Mouse (Mus musculus) fat pad, adult 2 months (tissue): ENCODE measurements at regions not wholly inside any gene's neighbourhood (a gene's known extent, or its start where the extent isn't known, plus 50 kb on each side); places are given as distances from the start of the nearest gene placed in this dataset.

Source experiments
- DNase-seq: peaks from one replicate; pipeline ENCODE4 v3.0.0-alpha.2; 2011; ENCODE audit warnings: low read depth, low spot score; ENCODE audit errors: extremely low read depth

DNA sequence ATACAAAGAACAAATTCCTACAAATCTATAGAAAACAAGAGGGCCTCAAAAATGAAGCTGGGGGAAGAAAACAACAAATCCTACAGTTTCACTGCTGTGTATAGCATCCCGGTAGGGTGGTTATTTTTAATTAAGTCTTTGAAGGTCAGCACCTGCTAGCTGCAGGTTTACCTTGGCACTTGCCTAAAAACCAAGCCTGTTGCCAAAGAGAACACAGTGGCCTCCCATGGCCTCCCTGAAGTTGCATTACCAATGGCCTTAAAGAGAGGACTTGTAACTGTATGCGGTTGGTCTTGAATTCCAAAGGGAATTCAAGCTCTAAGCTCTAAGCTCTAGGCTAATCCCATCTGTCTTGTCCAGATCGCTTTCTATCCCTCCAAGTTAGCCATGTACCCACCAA is 169.7 kb upstream of the Ankrd55 start:
- DNase-seq, result peak; percentile 86

DNA sequence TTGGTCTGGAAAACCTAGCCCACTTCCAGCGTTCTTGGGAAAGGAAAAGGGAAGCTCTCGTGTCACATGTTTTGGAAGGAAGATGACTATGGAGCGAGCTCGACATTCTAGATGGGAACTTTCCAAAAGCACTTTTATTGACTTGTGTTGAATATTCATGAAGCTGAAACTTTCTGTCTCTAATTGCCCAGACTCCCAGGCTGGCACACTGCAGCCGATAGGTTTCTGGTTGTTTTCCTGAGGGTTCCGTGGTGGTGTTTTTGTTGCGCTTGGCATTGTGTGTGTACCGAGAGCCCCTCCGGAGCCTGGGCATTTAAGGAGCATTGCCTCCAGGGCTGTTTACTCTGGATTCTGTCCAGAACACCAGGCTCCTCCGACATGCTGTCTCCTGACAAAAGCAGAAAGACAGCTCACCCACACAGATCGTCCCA is 168.6 kb upstream of the Ankrd55 start:
- peak; percentile 88 for DNase-seq

GRCm38 (mm10) chr13:112120346-112120745 is 167.9 kb upstream of the Ankrd55 start:
- no peak for DNase-seq

DNA sequence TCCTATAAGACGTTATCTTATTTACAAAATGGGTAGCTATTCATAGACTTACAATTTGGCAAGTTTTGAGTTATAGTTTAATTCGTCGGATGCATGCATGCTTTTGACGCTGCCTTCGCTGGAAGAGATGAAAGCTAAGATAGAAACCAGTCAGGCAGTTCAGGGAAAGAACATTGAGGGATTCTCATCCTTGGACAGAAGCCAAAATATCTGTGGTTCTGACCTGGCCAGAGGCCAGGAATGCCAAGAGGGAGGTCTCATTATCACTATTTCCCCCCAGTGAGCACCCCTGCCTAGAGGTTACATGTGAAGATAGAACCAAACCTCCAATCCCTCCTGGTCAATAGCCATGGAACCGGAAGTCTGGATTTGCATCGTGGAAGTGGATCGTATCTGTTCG is 167.1 kb upstream of the Ankrd55 start:
- DNase-seq, result no peak

GRCm38 (mm10) chr13:112122842-112123373 is 165.3 kb upstream of the Ankrd55 start:
- DNase-seq, result no peak

DNA sequence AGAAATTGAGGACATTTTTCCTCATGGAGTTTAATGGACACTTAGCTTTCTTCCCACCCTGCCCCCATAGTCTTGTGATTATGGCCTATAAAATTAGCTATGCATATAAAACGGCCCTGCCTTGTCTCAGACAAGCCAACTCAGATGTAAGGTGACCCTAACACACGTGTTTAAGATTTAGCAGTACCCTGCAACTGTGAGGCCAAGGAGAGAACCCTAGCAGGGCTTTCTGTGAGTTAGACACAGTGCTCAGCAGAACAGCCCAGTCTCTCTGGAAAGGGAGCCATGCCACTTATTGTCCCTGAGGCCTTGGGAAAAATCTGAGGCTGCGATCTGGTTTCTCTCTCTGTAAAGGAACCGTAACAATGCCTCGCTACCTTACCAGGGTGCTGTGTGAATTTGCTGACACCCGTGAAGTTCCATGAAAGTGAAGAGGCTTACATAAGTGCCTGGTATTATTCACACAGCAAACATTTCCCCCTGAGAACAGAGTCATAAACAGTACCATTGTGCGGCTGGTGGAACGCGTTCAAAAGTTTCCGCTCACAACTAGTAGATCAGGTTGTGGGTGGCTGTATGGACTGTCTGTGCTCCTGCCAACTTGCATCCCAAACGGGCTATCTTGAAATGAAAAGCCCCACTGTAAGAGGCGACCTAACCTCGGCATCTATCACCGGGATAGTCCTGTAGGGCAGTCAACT is 162.3 kb upstream of the Ankrd55 start:
- DNase-seq, result no peak

DNA sequence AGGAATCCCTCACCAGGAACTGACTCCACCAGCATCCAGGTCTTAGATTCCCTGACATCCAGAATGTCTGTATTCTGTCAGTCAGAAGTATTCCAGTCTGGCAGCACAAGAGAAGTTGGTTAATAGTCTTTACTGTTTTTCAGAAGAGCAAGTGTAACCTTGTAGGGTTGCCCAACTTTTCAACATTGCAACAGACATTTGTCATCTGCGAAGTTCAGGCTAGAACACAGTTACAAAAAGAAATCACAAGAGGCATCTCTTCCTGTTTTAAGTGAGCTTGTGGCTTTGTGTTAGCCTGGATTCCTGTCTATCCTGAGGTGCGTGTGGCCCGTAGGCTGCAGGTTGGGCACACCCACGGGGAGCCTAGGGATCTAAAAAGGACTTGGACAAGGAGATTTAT is 158.0 kb upstream of the Ankrd55 start:
- DNase-seq, result no peak

- no peak for DNase-seq
Measured at GRCm38 (mm10) chr13:112130774-112131173, 157.5 kb upstream of the Ankrd55 start.

- DNase-seq, result no peak
Measured at GRCm38 (mm10) chr13:112131191-112131590, 157.1 kb upstream of the Ankrd55 start.

- no peak for DNase-seq
Measured at GRCm38 (mm10) chr13:112133736-112134135, 154.5 kb upstream of the Ankrd55 start.

DNA sequence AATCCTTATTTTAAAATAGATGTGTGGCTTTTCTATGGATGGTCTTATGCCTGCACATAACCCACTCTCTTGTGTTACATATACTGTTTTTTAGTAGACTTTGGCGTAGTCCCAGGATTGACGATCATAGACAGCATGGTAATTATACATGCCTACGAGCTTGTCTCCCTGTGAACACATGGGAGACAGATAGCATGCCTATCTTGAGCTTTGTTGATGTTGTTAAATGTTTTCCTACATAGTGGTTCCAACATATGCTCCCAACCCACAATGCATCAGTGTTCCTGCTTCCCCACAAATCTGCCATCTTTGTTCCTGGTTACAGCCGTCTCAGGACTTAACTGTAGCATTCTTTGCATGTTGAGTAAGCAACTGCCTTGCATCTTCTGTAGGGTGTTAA is 153.6 kb upstream of the Ankrd55 start:
- DNase-seq, result no peak

GRCm38 (mm10) chr13:112135777-112136176 is 152.5 kb upstream of the Ankrd55 start:
- DNase-seq, result no peak

DNA sequence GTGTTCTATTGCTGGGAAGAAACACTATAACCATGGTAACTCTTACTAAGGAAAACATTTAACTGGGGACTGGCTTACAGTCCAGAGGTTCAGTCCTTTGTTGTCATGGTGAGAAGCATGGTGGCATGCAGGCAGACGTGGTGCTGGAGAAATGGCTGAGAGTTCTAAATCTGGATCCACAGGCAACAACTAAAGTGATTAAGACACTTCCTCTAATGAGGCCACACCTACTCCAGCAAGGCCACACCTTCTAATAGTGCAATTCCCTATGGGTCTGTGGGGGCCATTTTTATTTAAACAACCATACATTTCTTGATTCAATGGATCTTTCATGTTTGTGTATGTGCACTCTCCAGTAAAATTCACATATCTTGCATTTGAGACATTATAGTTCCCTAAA is 151.4 kb upstream of the Ankrd55 start:
- no peak for DNase-seq

GRCm38 (mm10) chr13:112140871-112141270 is 147.4 kb upstream of the Ankrd55 start:
- no peak for DNase-seq

DNA sequence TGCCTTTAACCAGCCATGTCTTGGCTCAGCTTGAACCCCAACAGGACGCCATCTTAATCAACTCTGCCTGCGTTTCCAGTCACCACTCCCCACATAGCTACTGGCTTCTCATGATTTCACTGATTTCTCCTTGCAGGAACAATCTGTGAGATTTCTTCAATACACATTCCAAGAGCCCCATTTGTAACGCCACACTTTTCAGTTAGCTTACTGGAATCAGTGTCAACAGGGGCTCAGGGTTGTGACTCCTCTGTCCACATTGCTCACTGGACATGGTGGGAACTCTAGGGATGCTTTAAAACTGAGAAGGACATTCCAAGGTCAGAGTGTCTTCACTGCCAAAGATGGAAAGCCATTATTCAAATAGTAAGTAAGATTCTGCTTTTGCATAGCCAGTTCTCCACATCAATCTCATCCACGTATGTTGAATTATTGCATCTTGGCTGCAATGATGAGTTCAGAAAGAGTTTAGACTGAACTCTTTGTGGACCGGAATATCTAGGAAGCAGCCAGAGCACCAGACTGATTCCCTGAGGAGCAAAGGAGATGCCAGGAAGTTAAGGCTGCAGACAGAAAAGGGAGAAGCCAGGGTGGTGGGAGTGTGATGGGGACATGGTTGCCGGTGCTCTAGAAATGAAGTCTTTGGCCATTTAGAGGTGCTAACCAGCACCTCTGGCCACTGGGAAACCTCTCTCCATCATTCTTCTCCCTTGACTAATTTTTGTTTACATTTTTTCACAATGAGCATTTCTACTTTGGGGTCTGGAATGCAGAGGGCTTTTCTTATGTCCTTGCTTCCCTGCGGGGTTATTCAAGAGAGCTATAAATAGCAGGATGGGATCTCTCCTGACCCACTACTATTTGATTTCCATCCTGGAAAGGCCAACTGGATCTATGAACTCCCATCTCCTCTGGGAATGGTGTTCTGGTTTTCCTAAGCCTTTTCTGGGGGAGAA is 143.6 kb upstream of the Ankrd55 start:
- no peak for DNase-seq

DNA sequence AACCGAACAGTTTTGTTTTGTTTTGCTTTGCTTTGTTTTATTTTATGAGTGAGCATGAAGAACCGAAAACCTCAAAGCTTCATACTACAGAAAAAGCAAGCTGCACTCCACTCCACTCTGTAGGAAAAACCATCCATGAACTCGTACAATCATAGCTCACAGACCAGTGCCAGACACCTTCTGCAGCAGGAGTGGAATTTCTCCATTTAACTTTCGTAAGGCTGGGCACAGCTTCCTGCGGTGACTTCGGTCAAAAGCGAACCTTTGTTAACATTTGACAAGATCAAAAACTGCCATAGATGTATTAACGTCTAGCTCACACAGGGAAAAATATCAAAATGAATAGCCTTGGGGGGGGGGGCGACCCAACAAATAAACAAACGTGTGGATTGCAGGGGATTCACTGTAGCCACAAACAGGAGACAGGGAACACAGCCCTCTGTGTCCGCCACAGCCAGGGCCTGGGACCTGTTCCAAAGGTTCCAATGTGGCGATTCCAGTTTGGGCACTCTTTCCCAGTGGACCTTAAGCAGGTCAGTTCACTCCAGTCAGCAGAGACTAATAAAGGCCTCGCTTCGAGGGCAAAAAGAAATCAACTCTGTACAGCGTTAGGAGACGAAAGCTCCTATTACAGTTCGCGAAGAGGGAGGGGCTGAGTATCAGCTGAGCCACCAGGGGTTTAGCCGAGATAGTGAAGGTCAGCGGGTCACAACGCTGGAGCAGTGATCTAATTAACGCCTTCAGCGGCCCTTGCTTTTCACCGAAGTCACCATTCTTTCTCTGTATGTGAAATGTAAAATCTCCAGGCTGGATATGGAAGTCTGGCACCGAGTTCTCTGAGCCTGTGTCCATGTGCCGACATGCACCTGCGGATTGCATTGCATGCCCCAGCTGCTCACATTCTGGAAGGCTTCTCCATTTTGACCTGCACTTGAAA is 135.4 kb upstream of the Ankrd55 start:
- DNase-seq, result peak; percentile 47

DNA sequence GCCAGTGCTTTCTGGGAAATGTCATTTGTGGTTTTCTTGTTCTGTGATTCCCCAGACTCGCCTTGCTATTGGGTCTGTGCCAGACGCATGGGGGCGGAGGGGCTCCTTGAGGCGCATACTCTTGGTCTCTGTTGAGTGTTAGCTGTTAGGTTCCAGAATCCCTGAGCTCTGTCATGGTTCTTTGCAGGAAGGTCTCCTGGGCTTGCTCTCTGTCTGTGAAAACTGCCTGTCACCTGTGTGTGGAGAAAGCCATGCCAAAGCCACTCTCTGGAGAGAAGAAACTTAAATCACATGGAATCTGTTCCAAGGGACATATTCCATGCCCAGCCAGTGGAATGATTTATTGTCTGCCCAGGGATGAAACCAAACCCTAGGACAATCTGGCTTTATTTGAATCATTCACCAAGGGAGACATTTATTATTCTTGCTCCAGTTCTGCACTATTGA is 134.5 kb upstream of the Ankrd55 start:
- DNase-seq, result peak; percentile 23

GRCm38 (mm10) chr13:112159430-112160172 is 128.7 kb upstream of the Ankrd55 start:
- no peak for DNase-seq

DNA sequence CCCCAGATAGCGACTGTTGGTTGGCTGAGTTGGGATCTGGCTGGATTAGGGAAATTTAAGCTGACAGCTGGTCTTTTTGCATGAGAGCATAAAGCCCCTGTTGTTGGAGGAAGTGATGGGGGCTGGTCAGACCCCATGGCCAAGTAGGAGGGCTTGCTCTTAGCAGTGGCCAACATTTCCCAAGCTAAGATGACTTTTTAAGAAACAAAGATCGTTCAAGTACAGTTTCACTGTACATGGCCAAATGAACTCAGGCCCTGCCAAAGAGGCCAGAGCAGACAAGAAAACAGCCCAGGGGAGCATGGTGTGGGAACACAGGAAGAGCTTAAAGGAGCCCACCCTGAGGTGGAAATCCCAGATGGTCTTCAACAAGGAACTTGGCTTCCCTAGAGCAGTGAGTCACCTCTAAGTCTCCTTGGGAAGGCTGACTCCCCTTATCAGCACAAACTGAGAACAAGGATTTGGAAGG is 128.0 kb upstream of the Ankrd55 start:
- DNase-seq, result peak; percentile 7

- DNase-seq, result no peak
Measured at GRCm38 (mm10) chr13:112160726-112161125, 127.5 kb upstream of the Ankrd55 start.
